Mouse (Mus musculus) MEL-GATA-1-ER (cell line): ENCODE data around the gene Lhx8.

Experiments used
- DNase-seq: peaks from one replicate; pipeline ENCODE4 v3.0.0-alpha.2; 2012; ENCODE audit warnings: low read depth; ENCODE audit errors: extremely low read depth

Lhx8 gene

DNA sequence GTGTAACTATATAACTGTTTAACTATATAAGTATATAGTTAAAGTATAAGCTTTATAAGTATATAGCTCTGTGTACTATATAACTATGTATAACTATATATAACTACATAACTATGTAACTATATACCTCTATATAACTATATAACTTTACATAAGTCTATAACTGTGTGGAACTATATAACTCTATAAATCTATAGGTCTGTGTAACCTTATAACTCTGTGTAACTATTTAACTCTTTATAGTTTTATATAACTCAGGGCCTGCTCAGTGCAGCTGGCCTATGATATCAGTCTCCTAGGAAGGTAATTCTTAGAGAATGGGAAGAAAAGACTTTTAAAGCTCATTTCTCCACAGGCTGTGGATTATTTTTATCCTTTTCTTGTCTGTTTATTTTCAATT is 73.1 kb downstream of the Lhx8 start:
- no peak for DNase-seq
